Comparison of ENCODE assay signal across 14 mouse cellular contexts in the genomic region with DNA sequence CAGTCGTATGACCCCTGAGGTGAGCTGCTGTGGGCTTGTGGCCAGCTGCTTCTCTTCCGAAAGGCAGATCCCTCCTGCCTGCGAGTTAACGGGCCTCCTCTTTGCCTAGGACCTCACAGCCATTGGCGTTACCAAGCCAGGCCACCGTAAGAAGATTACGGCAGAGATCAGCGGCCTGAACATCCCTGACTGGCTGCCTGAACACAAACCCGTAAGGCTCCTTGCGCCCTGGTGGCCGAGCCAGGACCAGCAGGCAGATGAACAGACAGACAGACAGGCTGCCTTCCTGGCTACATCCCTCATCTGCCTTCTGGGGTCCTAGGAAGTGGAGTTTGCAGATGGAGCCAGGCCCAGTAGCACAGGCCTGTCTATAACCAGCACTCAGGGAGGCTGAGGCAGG. TPM values are rescaled to one million over a fixed set of nuclear protein-coding genes. Genes with fewer than 3 reads are reported as not detected.
DNase-seq lines count a peak whose midpoint lies in the region; ATAC-seq and TF ChIP-seq lines count a peak whose summit lies in the region.
"Had no signal": no experiment of that assay in that cellular context is flagged by ENCODE, and none has a peak within 500 bp of the region (broad histone marks: within the 10 kb centered on the region; RNA-seq: fewer than 3 reads in every experiment).

No protein-coding gene starts in this region.

- TF ChIP-seq CTCF in heart, adult 2 months (IDR thresholded peaks at IDR 0.05): 0 out of 2 replicates have a peak, but pooled peaks have one; percentile 11
- TF ChIP-seq CTCF in lung, embryonic 14.5 days (IDR thresholded peaks at IDR 0.05; ENCODE audit: low read depth): peak; percentile 50
- TF ChIP-seq CTCF in MEL (IDR thresholded peaks at IDR 0.05 in 2 of 3, conservative IDR thresholded peaks at IDR 0.05 in 1 of 3; ENCODE audit: control insufficient read depth in 1 of 3, insufficient read depth in 1 of 3, low read depth in 2 of 3, low read length in 3 of 3, poor library complexity in 1 of 3, severe bottlenecking in 1 of 3): peak; percentile 16 to 31 (median 21); a peak in 4 of 6 replicates

- H3K27me3 ChIP-seq in heart, adult 2 months (ENCODE audit: control insufficient read depth, insufficient read depth, low read length): no peaks in the 10 kb centered on the region
- no peaks in the 10 kb centered on the region; the same call in 1 of the 2 replicates for H3K27me3 ChIP-seq in lung, embryonic 14.5 days (ENCODE audit: insufficient read depth, low read length)
- H3K27me3 ChIP-seq in MEL (ENCODE audit: control insufficient read depth in 1 of 2, insufficient read depth in 2 of 2, low read length in 2 of 2): no peaks in the 10 kb centered on the region
- H3K27me3 ChIP-seq: neural tube, embryonic 13.5 days had no signal

- H3K4me3 ChIP-seq in heart, adult 2 months: no peak overlapping the region
- H3K4me3 ChIP-seq in lung, embryonic 14.5 days (ENCODE audit: low read depth, low read length): no peak overlapping the region
- no peak overlapping the region for H3K4me3 ChIP-seq in MEL (ENCODE audit: control insufficient read depth in 1 of 2, insufficient read depth in 1 of 2, low read depth in 2 of 2, low read length in 2 of 2)
- H3K4me3 ChIP-seq: liver, embryonic 13.5 days; midbrain, embryonic 10.5 days; neural tube, embryonic 13.5 days had no signal

- TF ChIP-seq EP300 in heart, adult 2 months (IDR thresholded peaks at IDR 0.05; ENCODE audit: insufficient read depth, low read depth, low read length): no peak
- TF ChIP-seq EP300 in MEL (IDR thresholded peaks at IDR 0.05; ENCODE audit: low read depth in 1 of 2, low read length in 2 of 2): no peak

- H3K4me1 ChIP-seq in heart, adult 2 months (ENCODE audit: control insufficient read depth, insufficient read depth, low read length): no peaks in the 10 kb centered on the region
- H3K4me1 ChIP-seq in lung, embryonic 14.5 days (ENCODE audit: insufficient read depth): no peaks in the 10 kb centered on the region
- H3K4me1 ChIP-seq in MEL (ENCODE audit: control insufficient read depth in 1 of 2, insufficient read depth in 2 of 2, low read length in 2 of 2): no peaks in the 10 kb centered on the region

- no peak for TF ChIP-seq RAD21 in MEL (IDR thresholded peaks at IDR 0.05; ENCODE audit: low read depth, low read length)

- 49% methylated on average over 11 of the region's 11 CpGs for WGBS in heart, adult 2 months
- 37% methylated on average over 11 of the region's 11 CpGs for WGBS in lung, embryonic 14.5 days

- no peak for ATAC-seq in lung, embryonic 14.5 days (ENCODE audit: insufficient read depth)
- ATAC-seq: forebrain, embryonic 14.5 days had no signal

- no peaks in the 10 kb centered on the region for H3K36me3 ChIP-seq in heart, adult 2 months (ENCODE audit: control insufficient read depth, insufficient read depth, low read length)
- no peaks in the 10 kb centered on the region for H3K36me3 ChIP-seq in lung, embryonic 14.5 days (ENCODE audit: insufficient read depth)
- no peaks in the 10 kb centered on the region for H3K36me3 ChIP-seq in MEL (ENCODE audit: control insufficient read depth in 1 of 2, insufficient read depth in 2 of 2, low read length in 2 of 2)
- H3K36me3 ChIP-seq: liver, embryonic 13.5 days had no signal

- DNase-seq in heart, adult 2 months: no peak
- DNase-seq in heart, postnatal 14 days: no peak
- DNase-seq in lung, embryonic 14.5 days: no peak
- no peak for DNase-seq in lung, postnatal 36 days
- peak; percentile 31 for DNase-seq in MEL (ENCODE audit: low read depth, low spot score)
- DNase-seq in retina, adult 2 months (ENCODE audit: low read depth, low spot score): peak; percentile 65
- DNase-seq in ovary, postnatal 36 days (ENCODE audit: low spot score): no peak
- DNase-seq in adrenal gland, postnatal 25 days: no peak
- DNase-seq: kidney, adult 18-20 months; liver, embryonic 13.5 days had no signal

- H3K9me3 ChIP-seq in lung, embryonic 14.5 days (ENCODE audit: low read depth, low read length): no peaks in the 10 kb centered on the region
- H3K9me3 ChIP-seq in MEL (replicated peaks; ENCODE audit: insufficient read depth, low read length): no peaks in the 10 kb centered on the region
- H3K9me3 ChIP-seq: liver, embryonic 13.5 days; midbrain, embryonic 10.5 days; neural tube, embryonic 13.5 days had no signal

- no peak for TF ChIP-seq POLR2A in heart, adult 2 months (IDR thresholded peaks at IDR 0.05; ENCODE audit: insufficient read depth, low read depth, low read length)
- TF ChIP-seq POLR2A in MEL (IDR thresholded peaks at IDR 0.05; ENCODE audit: control insufficient read depth in 1 of 2, insufficient read depth in 1 of 2, low read depth in 1 of 2, low read length in 2 of 2, poor library complexity in 1 of 2): no peak

- no peak overlapping the region for H3K4me2 ChIP-seq in lung, embryonic 14.5 days
- H3K4me2 ChIP-seq: liver, embryonic 13.5 days; neural tube, embryonic 13.5 days had no signal

- intact Hi-C loops in heart, adult 2 months (cut with DNase I): no loop called here
- intact Hi-C loops in heart, postnatal 14 days (cut with DNase I): no loop called here

- H3K79me2 ChIP-seq in heart, adult 2 months (replicated peaks; ENCODE audit: control insufficient read depth, insufficient read depth, low read length): no peaks in the 10 kb centered on the region
- no peaks in the 10 kb centered on the region for H3K79me2 ChIP-seq in MEL (ENCODE audit: control insufficient read depth, insufficient read depth, low read length, poor library complexity)

- no peak overlapping the region for H3K9ac ChIP-seq in heart, adult 2 months (ENCODE audit: low read depth, low read length)
- H3K9ac ChIP-seq in lung, embryonic 14.5 days: no peak overlapping the region
- H3K9ac ChIP-seq in MEL (ENCODE audit: control insufficient read depth, low read depth, low read length, poor library complexity, severe bottlenecking): no peak overlapping the region
- H3K9ac ChIP-seq: liver, embryonic 13.5 days; neural tube, embryonic 13.5 days had no signal

- no peak overlapping the region for H3K27ac ChIP-seq in heart, adult 2 months
- H3K27ac ChIP-seq in lung, embryonic 14.5 days (ENCODE audit: low read depth): no peak overlapping the region
- H3K27ac ChIP-seq in MEL (ENCODE audit: control insufficient read depth, low read depth, low read length): no peak overlapping the region
- H3K27ac ChIP-seq: liver, embryonic 13.5 days; midbrain, embryonic 10.5 days; neural tube, embryonic 13.5 days had no signal

TF ChIP-seq in MEL, 35 proteins besides CTCF, POLR2A, EP300 and RAD21 (continues in another document):
- TF ChIP-seq ZC3H11A (IDR thresholded peaks at IDR 0.05; ENCODE audit: low read depth, low read length) (no peak), NELFE (IDR thresholded peaks at IDR 0.05; ENCODE audit: low read depth, low read length) (no peak), CHD2 (IDR thresholded peaks at IDR 0.05; ENCODE audit: low read length) (no peak), MEF2A (IDR thresholded peaks at IDR 0.05; ENCODE audit: extremely low read depth, insufficient replicate concordance, low read depth, low read length, poor library complexity, severe bottlenecking) (no peak), ZNF384 (IDR thresholded peaks at IDR 0.05; ENCODE audit: low read depth, low read length) (no peak)

RNA-seq across cellular contexts. Expression of a gene that starts 13.8 kb away (rescaled TPM):
- under 1 TPM; 0.16 to 0.55 TPM for total RNA-seq in heart, adult 2 months (2021)
- 0.23 and 0.45 TPM in 2 replicates for polyA plus RNA-seq in heart, adult 2 months (2012; rRNA removed)
- under 1 TPM; 0.10 to 0.43 TPM for total RNA-seq in heart, postnatal 14 days (2021)
- 0.93 and 1.1 TPM in 2 replicates for polyA plus RNA-seq in lung, embryonic 14.5 days (2014; fragmentation: Nextera tagmentation; extraction: Ambion mirVana)
- 0.04 and 0.07 TPM in 2 replicates for total RNA-seq in MEL (2012; rRNA removed)
- under 1 TPM in 1 of 2 experiments, not detected in 1; 0.38 TPM for polyA plus RNA-seq in MEL (2012; ENCODE audit: insufficient read depth in 1 of 2, insufficient read length in 2 of 2, low read depth in 1 of 2, low replicate concordance in 2 of 2, missing spikeins in 1 of 2)
- total RNA-seq in adrenal gland, postnatal 25 days (2021): 26.2 and 60.8 TPM in 2 replicates

RNA-seq across cellular contexts. Expression of a gene that starts 23.3 kb away (rescaled TPM):
- total RNA-seq in heart, adult 2 months (2021): 10 to 100 TPM in 1 of 2 experiments, 1 to 10 TPM in 1; 8.5 to 10.7 TPM
- 28.1 and 42.0 TPM in 2 replicates for polyA plus RNA-seq in heart, adult 2 months (2012; rRNA removed)
- 10 to 100 TPM in 1 of 2 experiments, 1 to 10 TPM in 1; 10.0 to 10.8 TPM for total RNA-seq in heart, postnatal 14 days (2021)
- polyA plus RNA-seq in lung, embryonic 14.5 days (2014; fragmentation: Nextera tagmentation; extraction: Ambion mirVana): 23.8 and 30.2 TPM in 2 replicates
- 28.5 and 35.4 TPM in 2 replicates for total RNA-seq in MEL (2012; rRNA removed)
- polyA plus RNA-seq in MEL (2012; ENCODE audit: insufficient read depth in 1 of 2, insufficient read length in 2 of 2, low read depth in 1 of 2, low replicate concordance in 2 of 2, missing spikeins in 1 of 2): 10 to 100 TPM in 1 of 2 experiments, not detected in 1; 57.3 TPM
- total RNA-seq in adrenal gland, postnatal 25 days (2021): 29.7 and 37.3 TPM in 2 replicates

RNA-seq across cellular contexts. Expression of a gene that starts 25.5 kb away (rescaled TPM):
- 10 to 100 TPM; 41.9 to 46.5 TPM for total RNA-seq in heart, adult 2 months (2021)
- 93.4 and 109 TPM in 2 replicates for polyA plus RNA-seq in heart, adult 2 months (2012; rRNA removed)
- total RNA-seq in heart, postnatal 14 days (2021): 10 to 100 TPM; 57.2 to 65.5 TPM
- polyA plus RNA-seq in lung, embryonic 14.5 days (2014; fragmentation: Nextera tagmentation; extraction: Ambion mirVana): 103 and 106 TPM in 2 replicates
- total RNA-seq in MEL (2012; rRNA removed): 118 and 121 TPM in 2 replicates
- polyA plus RNA-seq in MEL (2012; ENCODE audit: insufficient read depth in 1 of 2, insufficient read length in 2 of 2, low read depth in 1 of 2, low replicate concordance in 2 of 2, missing spikeins in 1 of 2): 100 to 1,000 TPM in 1 of 2 experiments, not detected in 1; 261 TPM
- 105 and 133 TPM in 2 replicates for total RNA-seq in adrenal gland, postnatal 25 days (2021)

RNA-seq across cellular contexts. Expression of a gene that starts 28.5 kb away (rescaled TPM):
- not detected for total RNA-seq in heart, adult 2 months (2021)
- not detected in 2 replicates for polyA plus RNA-seq in heart, adult 2 months (2012; rRNA removed)
- total RNA-seq in heart, postnatal 14 days (2021): under 1 TPM in 1 of 2 experiments, not detected in 1; 0.38 TPM
- polyA plus RNA-seq in lung, embryonic 14.5 days (2014; fragmentation: Nextera tagmentation; extraction: Ambion mirVana): 0.37 TPM in 1 of 2 replicates, not detected in the other
- 1.1 and 2.0 TPM in 2 replicates for total RNA-seq in MEL (2012; rRNA removed)
- polyA plus RNA-seq in MEL (2012; ENCODE audit: insufficient read depth in 1 of 2, insufficient read length in 2 of 2, low read depth in 1 of 2, low replicate concordance in 2 of 2, missing spikeins in 1 of 2): under 1 TPM in 1 of 2 experiments, not detected in 1; 0.82 TPM
- 0.85 and 0.95 TPM in 2 replicates for total RNA-seq in adrenal gland, postnatal 25 days (2021)
- total RNA-seq: heart, postnatal 25 days had no signal
- polyA plus RNA-seq: neural tube, embryonic 13.5 days had no signal

RNA-seq across cellular contexts. Expression of a gene that starts 31.8 kb away (rescaled TPM):
- total RNA-seq in heart, adult 2 months (2021): under 1 TPM in 1 of 2 experiments, not detected in 1; 0.39 TPM
- 0.10 and 0.12 TPM in 2 replicates for polyA plus RNA-seq in heart, adult 2 months (2012; rRNA removed)
- total RNA-seq in heart, postnatal 14 days (2021): under 1 TPM; 0.19 to 0.34 TPM
- 2.8 and 3.1 TPM in 2 replicates for polyA plus RNA-seq in lung, embryonic 14.5 days (2014; fragmentation: Nextera tagmentation; extraction: Ambion mirVana)
- 0.89 and 1.0 TPM in 2 replicates for total RNA-seq in MEL (2012; rRNA removed)
- 1 to 10 TPM in 1 of 2 experiments, not detected in 1; 1.1 TPM for polyA plus RNA-seq in MEL (2012; ENCODE audit: insufficient read depth in 1 of 2, insufficient read length in 2 of 2, low read depth in 1 of 2, low replicate concordance in 2 of 2, missing spikeins in 1 of 2)
- total RNA-seq in adrenal gland, postnatal 25 days (2021): 1.3 and 1.4 TPM in 2 replicates
- total RNA-seq: heart, postnatal 25 days had no signal

Comparison
In these comparisons a context has a peak if more than half of its experiments do, and no peak if none do; other contexts are left out.
1. DNase-seq: peak in MEL (single experiment) and retina, adult 2 months (single experiment); none in heart, adult 2 months (0 of 2), heart, postnatal 14 days (0 of 2), lung, embryonic 14.5 days (single experiment), lung, postnatal 36 days (single experiment), ovary, postnatal 36 days (single experiment) and adrenal gland, postnatal 25 days (single experiment).
2. RNA of a gene that starts 13.8 kb away (total RNA-seq): 26.2 to 60.8 TPM in adrenal gland, postnatal 25 days; 0.16 to 0.55 TPM in heart, adult 2 months, 0.10 to 0.43 TPM in heart, postnatal 14 days and 0.04 to 0.07 TPM in MEL; every median in the first group is over 10 times any median in the second.
3. Peak in every context shown above with its lines, with median percentiles within 50 percentile points of each other: CTCF ChIP-seq.